7 mouse cellular contexts compared by ENCODE assay signal in genomic region chr4:133039116-133039819, GRCm38 (mm10). TPM values are rescaled to one million over a fixed set of nuclear protein-coding genes. Genes with fewer than 3 reads are reported as not detected.
A peak's percentile ranks its signal among the peaks of the same experiment; 100 is the strongest.
DNase-seq lines count a peak whose midpoint lies in the region; ATAC-seq and TF ChIP-seq lines count a peak whose summit lies in the region.

No protein-coding gene starts in this region.

- H3K9ac ChIP-seq in kidney, postnatal 0 days (ENCODE audit: low read depth, low read length): peak overlapping the region; percentile 86
- H3K9ac ChIP-seq in midbrain, embryonic 12.5 days (replicated peaks): peak overlapping the region; percentile 70

- H3K36me3 ChIP-seq in kidney, postnatal 0 days (ENCODE audit: insufficient read depth, low read length): no peaks in the 10 kb centered on the region
- no peaks in the 10 kb centered on the region for H3K36me3 ChIP-seq in midbrain, embryonic 12.5 days

- DNase-seq in adrenal gland, adult 2 months: peak; percentile 85
- DNase-seq in gastrocnemius, postnatal 25 days: peak; percentile 68
- DNase-seq in kidney, postnatal 0 days (ENCODE audit: low spot score): no peak
- DNase-seq in frontal cortex, postnatal 14 days (ENCODE audit: low spot score in 2 of 2): no peak
- DNase-seq in layer of hippocampus, adult 18-20 months (ENCODE audit: low spot score in 2 of 2): no peak

- peak; percentile 11 for ATAC-seq in CD4-positive, CD25-positive, alpha-beta regulatory T cell, adult 4 months
- no peak for ATAC-seq in kidney, postnatal 0 days (replicated peaks; ENCODE audit: low FRiP score, low read depth)
- no peak for ATAC-seq in midbrain, embryonic 12.5 days (ENCODE audit: low FRiP score, low read depth)

- peak overlapping the region; percentile 100 for H3K4me2 ChIP-seq in kidney, postnatal 0 days (ENCODE audit: low read length)
- H3K4me2 ChIP-seq in midbrain, embryonic 12.5 days (replicated peaks): peak overlapping the region; percentile 79

- H3K4me3 ChIP-seq in kidney, postnatal 0 days (replicated peaks; ENCODE audit: low read depth, low read length): peak overlapping the region; percentile 63
- peak overlapping the region; percentile 46 for H3K4me3 ChIP-seq in midbrain, embryonic 12.5 days

- H3K27me3 ChIP-seq in kidney, postnatal 0 days (ENCODE audit: insufficient read depth, low read length): no peaks in the 10 kb centered on the region
- H3K27me3 ChIP-seq in midbrain, embryonic 12.5 days: peaks cover 72% of the 10 kb centered on the region

- peak overlapping the region; percentile 90 for H3K27ac ChIP-seq in kidney, postnatal 0 days
- H3K27ac ChIP-seq in midbrain, embryonic 12.5 days (replicated peaks): peak overlapping the region; percentile 50

- no peaks in the 10 kb centered on the region for H3K9me3 ChIP-seq in kidney, postnatal 0 days (replicated peaks; ENCODE audit: low read length)
- no peaks in the 10 kb centered on the region for H3K9me3 ChIP-seq in midbrain, embryonic 12.5 days

- TF ChIP-seq CTCF in kidney, postnatal 0 days (IDR thresholded peaks at IDR 0.05; ENCODE audit: low read depth): no peak

- H3K4me1 ChIP-seq in kidney, postnatal 0 days (replicated peaks; ENCODE audit: insufficient read depth, low read length): peaks cover 57% of the 10 kb centered on the region
- peaks cover 70% of the 10 kb centered on the region for H3K4me1 ChIP-seq in midbrain, embryonic 12.5 days

- WGBS in kidney, postnatal 0 days: under 1% methylated on average over 40 of the region's 77 CpGs
- under 1% methylated on average over 59 of the region's 77 CpGs for WGBS in midbrain, embryonic 12.5 days

RNA-seq across cellular contexts. Expression of gene Ahdc1, which starts 28.2 kb away (rescaled TPM):
- polyA plus RNA-seq in CD4-positive, CD25-positive, alpha-beta regulatory T cell, adult 4 months (2017; shearing (Covaris generic)): 1 to 10 TPM; 2.6 to 3.7 TPM
- total RNA-seq in adrenal gland, adult 2 months (2021): 10 to 100 TPM; 64.3 to 88.3 TPM
- polyA plus RNA-seq in adrenal gland, adult 2 months (2012; rRNA removed): 78.1 and 88.7 TPM in 2 replicates
- 10 to 100 TPM; 29.3 to 32.8 TPM for total RNA-seq in gastrocnemius, postnatal 25 days (2021)
- 6.4 and 6.7 TPM in 2 replicates for polyA plus RNA-seq in kidney, postnatal 0 days (2015; fragmentation: Nextera tagmentation; extraction: Ambion mirVana)
- 8.9 and 9.1 TPM in 2 replicates for polyA plus RNA-seq in midbrain, embryonic 12.5 days (2016; fragmentation: Nextera tagmentation; extraction: Ambion mirVana)
- total RNA-seq in layer of hippocampus, adult 18-20 months (2021): 100 to 1,000 TPM; 114 to 116 TPM

Comparison
In these comparisons a context has a peak if more than half of its experiments do, and no peak if none do; other contexts are left out.
1. DNase-seq: peak in adrenal gland, adult 2 months (single experiment) and gastrocnemius, postnatal 25 days (single experiment); none in kidney, postnatal 0 days (single experiment), frontal cortex, postnatal 14 days (0 of 2) and layer of hippocampus, adult 18-20 months (0 of 2).